29 mouse cellular contexts compared by ENCODE assay signal in the genomic region with DNA sequence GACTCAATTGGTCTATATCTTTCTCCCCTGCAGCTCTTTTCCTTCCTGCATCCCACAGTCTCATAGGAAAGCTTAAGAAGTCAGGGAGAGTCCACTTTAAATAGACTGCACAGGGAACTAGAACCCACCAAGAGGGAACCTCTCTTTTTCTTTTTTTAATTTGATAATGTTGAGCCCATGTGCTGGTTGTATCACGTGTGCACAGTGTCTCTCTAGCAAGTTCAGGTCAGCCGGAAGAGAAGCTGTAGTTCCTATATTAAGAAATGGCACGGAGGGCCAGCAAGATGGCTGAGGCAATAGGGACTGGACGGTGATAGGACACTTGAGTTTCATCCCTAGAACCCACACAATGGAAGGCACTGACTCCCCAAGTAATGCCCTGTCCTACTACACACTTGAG. TPM values are rescaled to one million over a fixed set of nuclear protein-coding genes. Genes with fewer than 3 reads are reported as not detected.
DNase-seq lines count a peak whose midpoint lies in the region; ATAC-seq and TF ChIP-seq lines count a peak whose summit lies in the region.
"Had no signal": no experiment of that assay in that cellular context is flagged by ENCODE, and none has a peak within 500 bp of the region (broad histone marks: within the 10 kb centered on the region; RNA-seq: fewer than 3 reads in every experiment).

No protein-coding gene starts in this region.

- H3K79me2 ChIP-seq in MEL (ENCODE audit: control insufficient read depth, insufficient read depth, low read length, poor library complexity) (peaks cover 1% of the 10 kb centered on the region; the same call in 1 of the 2 replicates), macrophage (ENCODE audit: inconsistent target) (no peaks in the 10 kb centered on the region)

- H3K36me3 ChIP-seq in heart, embryonic 10.5 days, result no peaks in the 10 kb centered on the region
- H3K36me3 ChIP-seq in heart, embryonic 12.5 days, result no peaks in the 10 kb centered on the region
- peaks cover 0 to 27% of the 10 kb centered on the region in 2 experiments; a peak in 2 of 4 replicates for H3K36me3 ChIP-seq in MEL (ENCODE audit: control insufficient read depth in 1 of 2, insufficient read depth in 2 of 2, low read length in 2 of 2)
- no peaks in the 10 kb centered on the region for H3K36me3 ChIP-seq in macrophage (ENCODE audit: inconsistent target)
- H3K36me3 ChIP-seq: G1E; intestine, embryonic 15.5 days; limb, embryonic 13.5 days; midbrain, embryonic 13.5 days; neural tube, embryonic 13.5 days had no signal

- H3K9me3 ChIP-seq in heart, embryonic 10.5 days, result no peaks in the 10 kb centered on the region
- no peaks in the 10 kb centered on the region for H3K9me3 ChIP-seq in heart, embryonic 12.5 days (replicated peaks)
- H3K9me3 ChIP-seq in MEL (replicated peaks; ENCODE audit: insufficient read depth, low read length), result no peaks in the 10 kb centered on the region
- H3K9me3 ChIP-seq: G1E; intestine, embryonic 15.5 days; limb, embryonic 13.5 days; midbrain, embryonic 13.5 days; neural tube, embryonic 13.5 days had no signal

- H3K27me3 ChIP-seq in heart, embryonic 10.5 days (ENCODE audit: insufficient read depth, poor library complexity, severe bottlenecking), result no peaks in the 10 kb centered on the region
- H3K27me3 ChIP-seq in heart, embryonic 12.5 days (replicated peaks), result no peaks in the 10 kb centered on the region
- H3K27me3 ChIP-seq in MEL (ENCODE audit: control insufficient read depth in 1 of 2, insufficient read depth in 2 of 2, low read length in 2 of 2), result no peaks in the 10 kb centered on the region
- peaks cover 1% of the 10 kb centered on the region; the same call in 1 of the 2 replicates for H3K27me3 ChIP-seq in cerebellum, adult 2 months (ENCODE audit: control insufficient read depth, insufficient read depth, low read length)
- H3K27me3 ChIP-seq: intestine, embryonic 15.5 days; limb, embryonic 13.5 days; neural tube, embryonic 13.5 days; Patski had no signal

- TF ChIP-seq POLR2A in MEL (IDR thresholded peaks at IDR 0.05; ENCODE audit: control insufficient read depth in 1 of 2, insufficient read depth in 1 of 2, low read depth in 1 of 2, low read length in 2 of 2, poor library complexity in 1 of 2), result no peak; a peak in 1 of 4 replicates
- no peak for TF ChIP-seq POLR2A in cerebellum, adult 2 months (IDR thresholded peaks at IDR 0.05; ENCODE audit: borderline replicate concordance, insufficient read depth, low read length)

- TF ChIP-seq EP300 in MEL (IDR thresholded peaks at IDR 0.05; ENCODE audit: low read depth in 1 of 2, low read length in 2 of 2), result no peak

- DNase-seq in heart, embryonic 10.5 days (ENCODE audit: low spot score), result no peak
- peak; percentile 74 for DNase-seq in MEL (ENCODE audit: low read depth, low spot score)
- DNase-seq in induced T-regulatory cell, adult 2 months (ENCODE audit: low read depth), result peak; percentile 16
- DNase-seq in ovary, postnatal 10 days (ENCODE audit: low spot score), result no peak
- DNase-seq in cerebellum, adult 2 months, result no peak
- DNase-seq: cerebellum, adult 11-12 months; cerebellum, postnatal 14 days; gastrocnemius, postnatal 36 days; heart, postnatal 14 days; kidney, adult 2 months; lung, adult 2 months; lung, postnatal 14 days; retina, postnatal 1 day; right cerebral cortex, postnatal 14 days; thymus, adult 18-20 months; thymus, postnatal 25 days had no signal

- no peak for ATAC-seq in heart, embryonic 12.5 days (ENCODE audit: insufficient number of reproducible peaks, low FRiP score)
- ATAC-seq: forebrain, embryonic 14.5 days; hindbrain, embryonic 16.5 days; midbrain, embryonic 13.5 days; Patski had no signal

- WGBS in heart, embryonic 10.5 days, result 80% methylated on average over 4 of the region's 4 CpGs
- WGBS in heart, embryonic 12.5 days, result 79% methylated on average over 4 of the region's 4 CpGs
- WGBS in macrophage (ENCODE audit: missing documents), result 28% methylated on average over 4 of the region's 4 CpGs
- WGBS in cerebellum, adult 2 months, result 89% methylated on average over 4 of the region's 4 CpGs

- no peak overlapping the region for H3K4me3 ChIP-seq in heart, embryonic 10.5 days
- no peak overlapping the region for H3K4me3 ChIP-seq in heart, embryonic 12.5 days
- H3K4me3 ChIP-seq in MEL (ENCODE audit: control insufficient read depth in 1 of 2, insufficient read depth in 1 of 2, low read depth in 2 of 2, low read length in 2 of 2) (peak overlapping the region; percentile 48; a peak in 3 of 4 replicates), macrophage (ENCODE audit: inconsistent target) (no peak overlapping the region)
- H3K4me3 ChIP-seq in cerebellum, adult 2 months (replicated peaks; ENCODE audit: insufficient read depth, low read depth, low read length), result no peak overlapping the region
- H3K4me3 ChIP-seq: gastrocnemius, adult 2 months; heart, adult 2 months; intestine, embryonic 15.5 days; limb, embryonic 13.5 days; midbrain, embryonic 13.5 days; neural tube, embryonic 13.5 days had no signal

- 0 out of 2 replicates have a peak overlapping the region, but pooled peaks have one; percentile 6 for H3K27ac ChIP-seq in heart, embryonic 10.5 days
- H3K27ac ChIP-seq in heart, embryonic 12.5 days (ENCODE audit: poor library complexity, severe bottlenecking), result no peak overlapping the region
- peak overlapping the region; percentile 97 for H3K27ac ChIP-seq in MEL (ENCODE audit: control insufficient read depth, low read depth, low read length)
- H3K27ac ChIP-seq in macrophage, result peak overlapping the region; percentile 76
- no peak overlapping the region for H3K27ac ChIP-seq in cerebellum, adult 2 months (ENCODE audit: insufficient read depth, low read length)
- H3K27ac ChIP-seq: kidney, postnatal 0 days; limb, embryonic 13.5 days; midbrain, embryonic 13.5 days; neural tube, embryonic 13.5 days had no signal

- peaks cover 23% of the 10 kb centered on the region for H3K4me1 ChIP-seq in heart, embryonic 10.5 days
- peaks cover 9% of the 10 kb centered on the region for H3K4me1 ChIP-seq in heart, embryonic 12.5 days (replicated peaks)
- peaks cover 3 to 21% of the 10 kb centered on the region in 2 experiments for H3K4me1 ChIP-seq in MEL (ENCODE audit: control insufficient read depth in 1 of 2, insufficient read depth in 2 of 2, low read length in 2 of 2)
- no peaks in the 10 kb centered on the region for H3K4me1 ChIP-seq in cerebellum, adult 2 months (ENCODE audit: control insufficient read depth, insufficient read depth, low read length)

- H3K9ac ChIP-seq in heart, embryonic 12.5 days, result no peak overlapping the region
- H3K9ac ChIP-seq in MEL (ENCODE audit: control insufficient read depth, low read depth, low read length, poor library complexity, severe bottlenecking), result peak overlapping the region; percentile 69
- H3K9ac ChIP-seq: intestine, embryonic 15.5 days; limb, embryonic 13.5 days; midbrain, embryonic 13.5 days; neural tube, embryonic 13.5 days had no signal

- no peak for TF ChIP-seq CTCF in MEL (IDR thresholded peaks at IDR 0.05 in 2 of 3, conservative IDR thresholded peaks at IDR 0.05 in 1 of 3; ENCODE audit: control insufficient read depth in 1 of 3, insufficient read depth in 1 of 3, low read depth in 2 of 3, low read length in 3 of 3, poor library complexity in 1 of 3, severe bottlenecking in 1 of 3)
- TF ChIP-seq CTCF in cerebellum, adult 2 months (IDR thresholded peaks at IDR 0.05; ENCODE audit: borderline replicate concordance, insufficient read depth, low read depth, low read length), result no peak

- H3K4me2 ChIP-seq in heart, embryonic 12.5 days, result no peak overlapping the region
- H3K4me2 ChIP-seq: intestine, embryonic 15.5 days; limb, embryonic 13.5 days; midbrain, embryonic 13.5 days; neural tube, embryonic 13.5 days had no signal

- TF ChIP-seq RAD21 in MEL (IDR thresholded peaks at IDR 0.05; ENCODE audit: low read depth, low read length), result no peak

TF ChIP-seq in MEL, 35 proteins besides CTCF, POLR2A, EP300 and RAD21:
- TF ChIP-seq SMC3 (IDR thresholded peaks at IDR 0.05; ENCODE audit: low read depth, low read length), result no peak
- no peak for TF ChIP-seq POLR2AphosphoS5 (IDR thresholded peaks at IDR 0.05; ENCODE audit: borderline replicate concordance, low read depth, low read length)
- peak; percentile 30; the same call in 1 of the 2 replicates for TF ChIP-seq ETS1 (IDR thresholded peaks at IDR 0.05; ENCODE audit: low read depth, low read length)
- no peak for TF ChIP-seq MYB (IDR thresholded peaks at IDR 0.05; ENCODE audit: low read depth, low read length)
- no peak for TF ChIP-seq NELFE (IDR thresholded peaks at IDR 0.05; ENCODE audit: low read depth, low read length)
- TF ChIP-seq USF1 (IDR thresholded peaks at IDR 0.05; ENCODE audit: low read depth, low read length), result peak; percentile 93
- TF ChIP-seq MXI1 (IDR thresholded peaks at IDR 0.05; ENCODE audit: low read depth, low read length), result peak; percentile 69
- no peak for TF ChIP-seq TAL1 (IDR thresholded peaks at IDR 0.05; ENCODE audit: low read length)
- TF ChIP-seq ZNF384 (IDR thresholded peaks at IDR 0.05; ENCODE audit: low read depth, low read length), result peak; percentile 52; the same call in 1 of the 2 replicates
- peak in 1 of 2 experiments; percentile 73; a peak in 2 of 4 replicates for TF ChIP-seq USF2 (IDR thresholded peaks at IDR 0.05; ENCODE audit: borderline replicate concordance in 1 of 2, insufficient read depth in 1 of 2, low read depth in 1 of 2, low read length in 2 of 2)
- peak; percentile 34; the same call in 1 of the 2 replicates for TF ChIP-seq TBP (IDR thresholded peaks at IDR 0.05; ENCODE audit: low read depth, low read length)
- peak; percentile 92 for TF ChIP-seq MYC (IDR thresholded peaks at IDR 0.05; ENCODE audit: low read depth, low read length)
- peak; percentile 87 for TF ChIP-seq MAX (IDR thresholded peaks at IDR 0.05; ENCODE audit: low read length)
- TF ChIP-seq MAZ (IDR thresholded peaks at IDR 0.05; ENCODE audit: low read depth, low read length), result no peak

RNA-seq across cellular contexts. Expression of a gene that starts 11.1 kb away (rescaled TPM):
- polyA plus RNA-seq in heart, embryonic 10.5 days (2016; fragmentation: Nextera tagmentation; extraction: Ambion mirVana), result 3.2 and 3.7 TPM in 2 replicates
- 3.5 and 3.7 TPM in 2 replicates for polyA plus RNA-seq in heart, embryonic 12.5 days (2016; fragmentation: Nextera tagmentation; extraction: Ambion mirVana)
- 21.7 and 29.3 TPM in 2 replicates for total RNA-seq in MEL (2012; rRNA removed)
- polyA plus RNA-seq in MEL (2012; ENCODE audit: insufficient read depth in 1 of 2, insufficient read length in 2 of 2, low read depth in 1 of 2, low replicate concordance in 2 of 2, missing spikeins in 1 of 2), result 10 to 100 TPM; 25.5 to 34.9 TPM
- total RNA-seq in macrophage (2018; cell fraction: chromatin; rRNA removed), result 10 to 100 TPM; 28.8 to 85.5 (median 55.0) TPM
- 10 to 100 TPM in 25 of 26 experiments, 1 to 10 TPM in 1; 8.5 to 44.7 (median 31.6) TPM for total RNA-seq in macrophage (2018; cell fraction: cytosol; rRNA removed)
- total RNA-seq in macrophage (2018; cell fraction: nucleus; rRNA removed), result 100 to 1,000 TPM in 1 of 26 experiments, 10 to 100 TPM in 25; 26.3 to 107 (median 56.6) TPM
- 14.1 to 29.4 TPM (median 16.9 TPM) in 3 replicates for polyA plus RNA-seq in macrophage (2018)
- 0.93 and 0.98 TPM in 2 replicates for polyA plus RNA-seq in cerebellum, adult 2 months (2012; rRNA removed)

Comparison
In these comparisons a context has a peak if more than half of its experiments do, and no peak if none do; other contexts are left out.
1. H3K27ac ChIP-seq: peak in heart, embryonic 10.5 days (single experiment), MEL (single experiment) and macrophage (single experiment); none in heart, embryonic 12.5 days (single experiment) and cerebellum, adult 2 months (single experiment).
2. DNase-seq: peak in MEL (single experiment) and induced T-regulatory cell, adult 2 months (single experiment); none in heart, embryonic 10.5 days (single experiment), ovary, postnatal 10 days (single experiment) and cerebellum, adult 2 months (0 of 2).
3. H3K4me3 ChIP-seq: peak in MEL (2 of 2); none in heart, embryonic 10.5 days (single experiment), heart, embryonic 12.5 days (single experiment), macrophage (single experiment) and cerebellum, adult 2 months (single experiment).